Mouse (Mus musculus) heart, embryonic 10.5 days (tissue): ENCODE results near the gene Tbx15. TPM values are rescaled to one million over a fixed set of nuclear protein-coding genes. Genes with fewer than 3 reads are reported as not detected.

Experiments used
- DNase-seq: peaks from one replicate; pipeline ENCODE4 v3.0.0-alpha.2; 2017; ENCODE audit warnings: low spot score
- H3K27ac ChIP-seq: fragments of 300-500 bp; sonication (generic); 2 replicates; pipeline ENCODE4 v1.5.1; 2016; ENCODE audit warnings: mild to moderate bottlenecking
- H3K27me3 ChIP-seq: fragments of 300-500 bp; sonication (generic); 2 replicates; pipeline ENCODE4 v1.6.1; 2016; ENCODE audit warnings: mild to moderate bottlenecking; ENCODE audit not compliant: poor library complexity, insufficient read depth, severe bottlenecking
- H3K36me3 ChIP-seq: fragments of 300-500 bp; sonication (generic); 2 replicates; pipeline ENCODE4 v1.6.1; 2016; ENCODE audit warnings: mild to moderate bottlenecking, moderate library complexity
- H3K4me1 ChIP-seq: fragments of 300-500 bp; sonication (generic); 2 replicates; pipeline ENCODE4 v1.6.1; 2016; ENCODE audit warnings: mild to moderate bottlenecking
- H3K4me3 ChIP-seq: fragments of 300-500 bp; sonication (generic); 2 replicates; pipeline ENCODE4 v1.5.1; 2016; ENCODE audit warnings: mild to moderate bottlenecking, moderate library complexity
- H3K9me3 ChIP-seq: fragments of 300-500 bp; sonication (generic); 2 replicates; pipeline ENCODE4 v1.6.1; 2016; ENCODE audit warnings: mild to moderate bottlenecking, moderate library complexity
- WGBS: fragments of 180-500 bp; shearing (Covaris S2); methylation state at CpG from one replicate; pipeline ENCODE4 v1.1.7; 2016; 5-methylcytosine and 5-hydroxymethylcytosine counted together
- polyA plus RNA-seq: library from polyadenylated mRNA; unstranded; fragments of >200 nt; fragmentation: Nextera tagmentation; extraction: Ambion mirVana; gene quantifications from 2 replicates; pipeline ENCODE4 v1.2.1, GENCODE M21; 2016

The Tbx15 gene
- polyA plus RNA-seq: 0.12 and 0.67 TPM in 2 replicates

DNA sequence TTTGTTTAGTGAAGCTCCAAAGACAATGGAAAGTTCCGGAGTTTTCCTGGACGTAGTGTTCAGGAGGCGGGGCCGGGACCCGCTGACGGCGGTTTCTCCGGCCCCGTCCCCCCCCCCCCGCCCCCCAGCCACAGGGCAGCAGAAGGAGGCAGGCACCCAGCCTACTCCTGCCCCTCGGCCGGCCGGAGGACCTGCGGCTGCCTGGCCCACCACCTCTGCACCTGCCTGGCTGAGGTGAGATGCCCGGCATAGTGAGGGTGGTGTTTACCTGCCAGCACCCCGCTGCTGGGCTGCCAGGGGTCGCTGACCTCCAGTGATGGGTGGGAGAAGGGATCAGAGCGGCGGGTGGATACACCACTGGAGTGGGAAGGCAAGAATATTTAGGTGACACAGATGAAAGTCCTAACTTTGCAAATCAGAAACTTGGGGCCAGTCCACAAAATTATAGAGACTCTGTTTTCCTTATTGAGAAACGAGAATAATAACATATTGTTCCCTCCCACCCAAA lies at the start of gene Tbx15:
TSS of gene Tbx15 (plus strand) at position 169 of the 508 bp plus-strand sequence.
- peaks cover 15% of the 10 kb centered on the region for H3K4me1 ChIP-seq
- no peak for DNase-seq
- WGBS: 2% methylated on average over 20 of the region's 20 CpGs

DNA sequence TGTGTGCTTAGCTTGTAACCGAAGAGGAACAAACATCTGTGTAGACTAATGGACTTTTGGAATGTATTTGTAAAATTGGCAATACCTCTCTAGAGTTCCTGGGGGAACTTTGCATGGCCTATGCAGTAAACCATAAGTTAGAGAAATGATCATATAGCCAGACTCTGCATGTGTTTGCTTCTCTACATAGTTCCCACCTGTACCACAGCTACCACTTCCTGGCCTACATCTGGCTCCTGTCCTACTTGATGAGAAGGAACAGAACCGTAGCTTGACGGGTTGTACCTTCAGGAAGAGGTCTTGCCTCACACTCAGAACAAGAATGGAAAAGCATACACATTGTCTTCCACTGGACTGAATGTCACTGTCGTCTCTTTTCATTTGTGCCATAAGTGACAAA lies 46.6 kb upstream of the Tbx15 start:
- Histone ChIP-seq H3K4me1 (peaks cover 3% of the 10 kb centered on the region; the same call in 1 of the 2 replicates), H3K27me3 (no peaks in the 10 kb centered on the region), H3K27ac (no peak overlapping the region), H3K4me3 (no peak overlapping the region), H3K36me3 (0 out of 2 replicates have a peak, but pooled peaks cover 3% of the 10 kb centered on the region), H3K9me3 (no peaks in the 10 kb centered on the region)
- no peak for DNase-seq
- WGBS: 73% methylated on average over 4 of the region's 4 CpGs

More for the DNA sequence above, at the start of gene Tbx15:
- Histone ChIP-seq H3K36me3 (no peaks in the 10 kb centered on the region), H3K27me3 (peaks cover 98% of the 10 kb centered on the region), H3K27ac (no peak within 1 kb of the TSS), H3K4me3 (peak within 1 kb of the TSS; percentile 41), H3K9me3 (no peaks in the 10 kb centered on the region)

- Histone ChIP-seq H3K9me3 (no peaks in the 10 kb centered on the region), H3K4me3 (no peak overlapping the region), H3K27ac (no peak overlapping the region), H3K4me1 (peaks cover 10% of the 10 kb centered on the region), H3K36me3 (peaks cover 10% of the 10 kb centered on the region; the same call in 1 of the 2 replicates), H3K27me3 (no peaks in the 10 kb centered on the region)
- DNase-seq: no peak
Observed at GRCm38 (mm10) chr3:99203331-99203730, 36.9 kb upstream of the Tbx15 start.

GRCm38 (mm10) chr3:99208416-99208815 lies 31.8 kb upstream of the Tbx15 start:
- Histone ChIP-seq H3K36me3 (no peaks in the 10 kb centered on the region), H3K4me1 (peaks cover 24% of the 10 kb centered on the region), H3K4me3 (no peak overlapping the region), H3K9me3 (no peaks in the 10 kb centered on the region), H3K27ac (no peak overlapping the region), H3K27me3 (no peaks in the 10 kb centered on the region)
- WGBS: 11% methylated on average over 1 of the region's 1 CpGs
- no peak for DNase-seq

- H3K36me3 ChIP-seq: no peaks in the 10 kb centered on the region
- 62% methylated on average over 14 of the region's 14 CpGs for WGBS
- no peaks in the 10 kb centered on the region for H3K27me3 ChIP-seq
- H3K9me3 ChIP-seq: no peaks in the 10 kb centered on the region
- H3K27ac ChIP-seq: no peak overlapping the region
- DNase-seq: no peak
- H3K4me1 ChIP-seq: peaks cover 17% of the 10 kb centered on the region
- H3K4me3 ChIP-seq: no peak overlapping the region
Observed at GRCm38 (mm10) chr3:99211105-99211698, 29.0 kb upstream of the Tbx15 start.

- DNase-seq: no peak
- Histone ChIP-seq H3K27ac (no peak overlapping the region), H3K4me3 (no peak overlapping the region), H3K36me3 (no peaks in the 10 kb centered on the region), H3K4me1 (no peaks in the 10 kb centered on the region), H3K27me3 (peaks cover 3% of the 10 kb centered on the region; the same call in 1 of the 2 replicates), H3K9me3 (no peaks in the 10 kb centered on the region)
- 71% methylated on average over 2 of the region's 2 CpGs for WGBS
Observed at GRCm38 (mm10) chr3:99227807-99228206, 12.4 kb upstream of the Tbx15 start.

- DNase-seq: no peak
- Histone ChIP-seq H3K27ac (no peak overlapping the region), H3K4me1 (peaks cover 10% of the 10 kb centered on the region; the same call in 1 of the 2 replicates), H3K27me3 (peaks cover 58% of the 10 kb centered on the region), H3K9me3 (no peaks in the 10 kb centered on the region), H3K4me3 (peak overlapping the region; percentile 52), H3K36me3 (no peaks in the 10 kb centered on the region)
- 10% methylated on average over 20 of the region's 20 CpGs for WGBS
Observed at GRCm38 (mm10) chr3:99233393-99234318, 6.5 kb upstream of the Tbx15 start.

- WGBS: 6% methylated on average over 17 of the region's 17 CpGs
- Histone ChIP-seq H3K4me1 (peaks cover 10% of the 10 kb centered on the region; the same call in 1 of the 2 replicates), H3K4me3 (peak overlapping the region; percentile 52), H3K36me3 (no peaks in the 10 kb centered on the region), H3K9me3 (no peaks in the 10 kb centered on the region), H3K27me3 (peaks cover 66% of the 10 kb centered on the region), H3K27ac (no peak overlapping the region)
- no peak for DNase-seq
Observed at GRCm38 (mm10) chr3:99234319-99234869, 5.8 kb upstream of the Tbx15 start.

GRCm38 (mm10) chr3:99235116-99235803 lies 4.9 kb upstream of the Tbx15 start:
- Histone ChIP-seq H3K4me3 (0 out of 2 replicates have a peak overlapping the region, but pooled peaks have one; percentile 52), H3K36me3 (no peaks in the 10 kb centered on the region), H3K4me1 (peaks cover 12% of the 10 kb centered on the region), H3K27me3 (peaks cover 74% of the 10 kb centered on the region), H3K9me3 (no peaks in the 10 kb centered on the region), H3K27ac (no peak overlapping the region)
- DNase-seq: no peak
- 2% methylated on average over 23 of the region's 23 CpGs for WGBS

DNA sequence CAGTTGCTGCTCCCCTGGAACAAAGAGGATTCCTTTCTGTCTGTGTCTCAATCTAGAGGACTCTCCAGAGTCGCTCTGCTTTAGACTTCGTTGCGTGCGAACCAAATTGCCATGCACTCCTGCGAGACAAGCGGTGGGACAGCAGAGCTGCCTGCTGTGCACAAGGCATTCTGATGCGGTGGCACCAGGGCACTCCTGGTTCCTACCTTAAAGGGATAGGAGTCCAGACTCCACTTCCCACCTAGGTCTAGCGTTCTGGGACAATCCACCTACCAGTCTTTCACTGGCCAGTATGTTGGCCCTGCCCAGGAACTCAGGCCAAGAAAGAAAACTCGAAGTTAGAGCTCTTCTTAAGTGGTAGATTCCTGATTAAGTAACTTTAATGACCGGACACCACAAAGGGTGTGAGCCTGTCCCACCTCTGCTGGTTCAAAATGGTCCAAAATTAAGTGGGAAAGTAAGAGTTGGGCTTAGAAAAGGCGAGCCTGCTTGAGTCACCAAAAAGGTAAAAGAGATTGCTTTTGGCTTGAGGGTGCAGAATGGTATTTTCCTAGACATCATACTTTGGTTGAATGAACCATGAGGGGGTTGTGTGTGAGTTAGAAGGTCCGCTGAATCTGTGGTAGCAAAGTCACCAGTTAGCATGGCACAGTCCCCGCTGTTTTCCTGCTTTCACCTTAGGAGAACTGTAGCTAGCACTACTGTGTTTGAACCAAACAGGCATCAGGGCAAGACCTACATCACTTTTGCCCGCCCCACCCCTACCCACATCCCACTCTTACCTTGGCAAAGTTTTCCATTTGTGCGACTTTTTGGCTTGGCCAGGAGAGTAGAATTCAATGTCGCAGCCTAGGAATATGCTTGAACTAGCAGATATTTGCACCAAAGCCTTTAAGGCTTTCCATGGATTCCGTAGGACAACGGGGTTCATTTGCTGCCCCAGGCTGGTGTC lies 4.1 kb upstream of the Tbx15 start:
- H3K27me3 ChIP-seq: peaks cover 82% of the 10 kb centered on the region
- no peak overlapping the region for H3K4me3 ChIP-seq
- H3K4me1 ChIP-seq: peaks cover 20% of the 10 kb centered on the region
- WGBS: 4% methylated on average over 18 of the region's 18 CpGs
- H3K9me3 ChIP-seq: no peaks in the 10 kb centered on the region
- no peak overlapping the region for H3K27ac ChIP-seq
- no peaks in the 10 kb centered on the region for H3K36me3 ChIP-seq
- no peak for DNase-seq

DNA sequence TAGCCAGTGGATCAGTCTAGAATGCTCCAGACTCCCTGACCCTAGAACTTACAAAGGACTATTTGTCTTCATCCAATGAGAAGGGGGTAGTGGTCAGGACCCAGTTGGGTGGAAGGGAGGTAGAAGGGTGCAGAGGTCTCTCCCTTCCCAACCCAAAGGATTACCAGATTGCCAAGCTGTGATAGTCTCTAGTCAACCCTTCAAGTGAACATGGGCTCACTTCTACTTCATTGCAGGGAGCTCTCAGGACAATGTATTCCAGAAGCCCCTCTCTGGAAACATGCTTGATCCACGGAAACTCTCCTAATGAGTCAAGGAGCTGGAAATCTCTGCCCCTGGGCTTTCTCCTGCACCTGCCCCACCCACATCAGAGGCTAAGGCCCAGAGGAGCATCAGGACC lies 1.5 kb upstream of the Tbx15 start:
- no peaks in the 10 kb centered on the region for H3K36me3 ChIP-seq
- peaks cover 25% of the 10 kb centered on the region for H3K4me1 ChIP-seq
- no peak overlapping the region for H3K4me3 ChIP-seq
- no peak for DNase-seq
- peaks cover 96% of the 10 kb centered on the region for H3K27me3 ChIP-seq
- no peak overlapping the region for H3K27ac ChIP-seq
- WGBS: 0% methylated on average over 1 of the region's 1 CpGs
- H3K9me3 ChIP-seq: no peaks in the 10 kb centered on the region
